In the genomic region with DNA sequence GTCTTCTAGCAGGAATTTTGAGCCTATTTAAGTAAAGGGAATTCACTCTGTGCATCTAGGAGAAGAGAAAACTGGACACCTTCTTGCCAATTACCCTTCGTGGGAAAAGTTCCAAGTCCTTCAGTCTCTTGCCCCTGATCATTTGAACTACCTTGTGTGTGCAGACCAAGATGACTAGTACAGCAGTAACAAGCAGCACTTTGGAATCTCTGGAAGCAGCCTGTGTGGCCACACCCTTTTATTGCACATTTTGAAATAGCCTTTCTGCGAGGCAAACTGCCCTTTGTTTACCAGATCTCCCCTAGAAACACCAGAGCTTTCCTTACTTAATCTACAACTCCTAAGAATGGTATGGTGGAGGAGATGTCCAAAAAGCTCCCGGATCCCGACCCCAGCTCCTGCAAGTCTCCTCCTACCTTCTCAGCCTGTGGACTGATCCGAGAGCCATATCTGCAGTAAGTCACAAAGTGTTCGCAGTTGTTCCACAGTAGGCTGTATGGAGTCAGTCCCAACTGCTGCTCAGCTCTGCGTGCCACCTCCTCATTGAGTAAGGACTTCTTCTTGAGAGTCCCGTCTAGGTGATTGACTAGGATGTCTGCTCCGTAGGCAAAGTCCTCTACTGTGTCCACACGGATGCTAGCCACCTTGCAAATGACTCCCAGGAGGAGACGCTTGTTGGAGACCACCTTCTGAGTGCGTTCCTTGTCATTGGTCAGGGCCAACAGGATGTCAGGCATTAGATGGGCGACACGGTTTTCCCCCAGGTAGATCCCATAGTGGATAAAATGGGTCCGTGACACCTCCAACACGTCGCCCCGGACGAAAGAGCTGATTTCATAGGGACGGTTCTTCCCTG, we compare ENCODE assay signal across 9 mouse cellular contexts. TPM values are rescaled to one million over a fixed set of nuclear protein-coding genes. Genes with fewer than 3 reads are reported as not detected.
A peak's percentile ranks its signal among the peaks of the same experiment; 100 is the strongest.
DNase-seq lines count a peak whose midpoint lies in the region; ATAC-seq and TF ChIP-seq lines count a peak whose summit lies in the region.
"Had no signal": no experiment of that assay in that cellular context is flagged by ENCODE, and none has a peak within 500 bp of the region (broad histone marks: within the 10 kb centered on the region; RNA-seq: fewer than 3 reads in every experiment).

No protein-coding gene starts in this region.

- DNase-seq in heart, adult 9 months (ENCODE audit: low spot score in 2 of 2): no peak
- DNase-seq in neural tube, embryonic 10.5 days (ENCODE audit: extremely low spot score, low spot score): peak; percentile 19
- DNase-seq in right cerebral cortex, postnatal 4 days: no peak
- no peak for DNase-seq in Muller cell, postnatal 12 days (ENCODE audit: inconsistent ontology term)
- DNase-seq in c-Kit-positive CD71-positive TER-119-positive erythroid progenitor cells, embryonic 14.5 days (ENCODE audit: low spot score): no peak

- H3K4me2 ChIP-seq in heart, embryonic 15.5 days: peak overlapping the region; percentile 88
- H3K4me2 ChIP-seq in embryonic facial prominence, embryonic 13.5 days: peak overlapping the region; percentile 89
- peak overlapping the region; percentile 93 for H3K4me2 ChIP-seq in intestine, postnatal 0 days (replicated peaks; ENCODE audit: low read depth)

- H3K4me1 ChIP-seq in heart, embryonic 15.5 days (replicated peaks): peaks cover 15% of the 10 kb centered on the region
- peaks cover 14% of the 10 kb centered on the region for H3K4me1 ChIP-seq in embryonic facial prominence, embryonic 13.5 days
- H3K4me1 ChIP-seq in intestine, postnatal 0 days (replicated peaks; ENCODE audit: control insufficient read depth, insufficient read depth, low read length): no peaks in the 10 kb centered on the region

- H3K27ac ChIP-seq in heart, embryonic 15.5 days: no peak overlapping the region
- H3K27ac ChIP-seq in embryonic facial prominence, embryonic 13.5 days: no peak overlapping the region
- peak overlapping the region; percentile 68 for H3K27ac ChIP-seq in intestine, postnatal 0 days (ENCODE audit: low read depth, low read length)
- H3K27ac ChIP-seq: macrophage had no signal

- H3K9me3 ChIP-seq in heart, embryonic 15.5 days (replicated peaks): no peaks in the 10 kb centered on the region
- H3K9me3 ChIP-seq in embryonic facial prominence, embryonic 13.5 days: no peaks in the 10 kb centered on the region
- no peaks in the 10 kb centered on the region for H3K9me3 ChIP-seq in intestine, postnatal 0 days (ENCODE audit: control insufficient read depth)

- no peak for TF ChIP-seq CTCF in intestine, postnatal 0 days (IDR thresholded peaks at IDR 0.05; ENCODE audit: low read depth)

- H3K9ac ChIP-seq in heart, embryonic 15.5 days: no peak overlapping the region
- no peak overlapping the region for H3K9ac ChIP-seq in embryonic facial prominence, embryonic 13.5 days
- H3K9ac ChIP-seq in intestine, postnatal 0 days (ENCODE audit: low read depth, low read length): peak overlapping the region; percentile 31; the same call in 1 of the 2 replicates

- no peaks in the 10 kb centered on the region for H3K36me3 ChIP-seq in heart, embryonic 15.5 days
- H3K36me3 ChIP-seq in embryonic facial prominence, embryonic 13.5 days: no peaks in the 10 kb centered on the region
- no peaks in the 10 kb centered on the region for H3K36me3 ChIP-seq in intestine, postnatal 0 days (ENCODE audit: control insufficient read depth, insufficient read depth)

- H3K27me3 ChIP-seq in heart, embryonic 15.5 days: peaks cover 39% of the 10 kb centered on the region
- peaks cover 40% of the 10 kb centered on the region for H3K27me3 ChIP-seq in embryonic facial prominence, embryonic 13.5 days
- no peaks in the 10 kb centered on the region for H3K27me3 ChIP-seq in intestine, postnatal 0 days (replicated peaks; ENCODE audit: control insufficient read depth, insufficient read depth, low read length)

- 22% methylated on average over 20 of the region's 20 CpGs for WGBS in heart, embryonic 15.5 days
- 22% methylated on average over 20 of the region's 20 CpGs for WGBS in embryonic facial prominence, embryonic 13.5 days
- WGBS in intestine, postnatal 0 days: 11% methylated on average over 20 of the region's 20 CpGs

- peak overlapping the region; percentile 47 for H3K4me3 ChIP-seq in heart, embryonic 15.5 days
- H3K4me3 ChIP-seq in embryonic facial prominence, embryonic 13.5 days: peak overlapping the region; percentile 46
- peak overlapping the region; percentile 56 for H3K4me3 ChIP-seq in intestine, postnatal 0 days (ENCODE audit: low read depth, low read length)

- ATAC-seq in heart, embryonic 15.5 days (replicated peaks; ENCODE audit: insufficient number of reproducible peaks, insufficient read depth, low FRiP score, low read depth): no peak
- ATAC-seq in embryonic facial prominence, embryonic 13.5 days (ENCODE audit: insufficient number of reproducible peaks, insufficient read depth, low FRiP score, low TSS enrichment, low read depth): no peak
- ATAC-seq in intestine, postnatal 0 days: peak; percentile 64

RNA-seq across cellular contexts. Expression of a gene that starts 0.8 kb away (rescaled TPM):
- 0.10 and 0.14 TPM in 2 replicates for polyA plus RNA-seq in heart, embryonic 15.5 days (2015; fragmentation: Nextera tagmentation; extraction: Ambion mirVana)
- 0.14 TPM in 1 of 2 replicates, not detected in the other for polyA plus RNA-seq in embryonic facial prominence, embryonic 13.5 days (2015; fragmentation: Nextera tagmentation; extraction: Ambion mirVana)
- polyA plus RNA-seq in intestine, postnatal 0 days (2015; fragmentation: Nextera tagmentation; extraction: Ambion mirVana): 29.5 and 30.4 TPM in 2 replicates
- polyA plus RNA-seq: macrophage had no signal

RNA-seq across cellular contexts. Expression of a gene that starts 26.7 kb away (rescaled TPM):
- polyA plus RNA-seq in heart, embryonic 15.5 days (2015; fragmentation: Nextera tagmentation; extraction: Ambion mirVana): 1.9 and 2.0 TPM in 2 replicates
- 4.1 and 5.0 TPM in 2 replicates for polyA plus RNA-seq in embryonic facial prominence, embryonic 13.5 days (2015; fragmentation: Nextera tagmentation; extraction: Ambion mirVana)
- polyA plus RNA-seq in intestine, postnatal 0 days (2015; fragmentation: Nextera tagmentation; extraction: Ambion mirVana): 3.3 and 3.5 TPM in 2 replicates
- polyA plus RNA-seq: macrophage had no signal

Comparison
In these comparisons a context has a peak if more than half of its experiments do, and no peak if none do; other contexts are left out.
1. RNA of a gene that starts 0.8 kb away (polyA plus RNA-seq): 29.5 to 30.4 TPM in intestine, postnatal 0 days; 0.10 to 0.14 TPM in heart, embryonic 15.5 days and 0.14 TPM in embryonic facial prominence, embryonic 13.5 days; every median in the first group is over 10 times any median in the second.
2. Peak in every context shown above with its lines, with median percentiles within 50 percentile points of each other: H3K4me2 ChIP-seq and H3K4me3 ChIP-seq.